In the genomic region with DNA sequence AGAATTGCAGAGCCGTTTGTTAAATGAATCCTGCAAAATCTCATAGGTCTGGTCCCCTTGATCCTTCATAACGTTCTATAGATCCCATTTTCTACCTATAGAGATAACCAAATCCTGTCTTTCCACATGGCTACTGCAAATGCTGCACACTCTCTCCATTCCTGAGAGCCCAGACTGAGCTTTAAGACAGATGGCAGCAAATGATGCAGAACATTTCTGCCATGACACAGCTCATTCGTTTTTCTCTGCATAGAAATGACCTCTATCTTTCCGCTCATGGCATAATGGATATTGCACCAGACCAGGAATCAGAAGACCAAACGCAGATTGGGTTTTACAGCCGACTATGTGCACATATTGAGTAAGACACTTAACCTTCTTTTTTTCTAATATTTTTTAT, we compare ENCODE assay signal across 28 mouse cellular contexts.
DNase-seq lines count a peak whose midpoint lies in the region; ATAC-seq lines count a peak whose summit lies in the region.
"Had no signal": no experiment of that assay in that cellular context is flagged by ENCODE, and none has a peak within 500 bp of the region (broad histone marks: within the 10 kb centered on the region; RNA-seq: fewer than 3 reads in every experiment).

No protein-coding gene starts in this region.

- no peak overlapping the region for H3K4me2 ChIP-seq in midbrain, embryonic 11.5 days
- no peak overlapping the region for H3K4me2 ChIP-seq in midbrain, embryonic 13.5 days (replicated peaks)
- H3K4me2 ChIP-seq: heart, embryonic 15.5 days; hindbrain, embryonic 15.5 days; intestine, embryonic 15.5 days; limb, embryonic 15.5 days; liver, embryonic 13.5 days; midbrain, embryonic 12.5 days had no signal

- 87% methylated on average over 6 of the region's 6 CpGs for WGBS in midbrain, embryonic 11.5 days
- 81% methylated on average over 6 of the region's 6 CpGs for WGBS in midbrain, embryonic 13.5 days

- no peaks in the 10 kb centered on the region for H3K4me1 ChIP-seq in midbrain, embryonic 11.5 days (ENCODE audit: control insufficient read depth, insufficient read depth, low read length)
- no peaks in the 10 kb centered on the region for H3K4me1 ChIP-seq in midbrain, embryonic 13.5 days (replicated peaks)
- H3K4me1 ChIP-seq: heart, embryonic 10.5 days; heart, embryonic 15.5 days; hindbrain, embryonic 15.5 days; intestine, embryonic 15.5 days; limb, embryonic 10.5 days; limb, embryonic 15.5 days; liver, embryonic 13.5 days; midbrain, embryonic 12.5 days had no signal

- DNase-seq in embryo, embryonic 10.5 days (ENCODE audit: low spot score), result peak; percentile 5
- DNase-seq in embryo, embryonic 11 days, result no peak
- DNase-seq in midbrain, embryonic 11.5 days (ENCODE audit: low spot score, missing footprints), result peak; percentile 6
- DNase-seq in cerebellum, adult 8-10 months, result peak; percentile 29
- DNase-seq in cerebellum, postnatal 25 days, result peak; percentile 33 to 48
- DNase-seq in spleen, postnatal 36 days (ENCODE audit: low spot score in 2 of 2), result no peak
- DNase-seq: adrenal gland, postnatal 10 days; kidney, adult 2 months; kidney, postnatal 4 days; liver, embryonic 13.5 days; lung, adult 2 months; lung, postnatal 10 days; right cerebral cortex, postnatal 4 days; thymus, adult 2 months; thymus, postnatal 36 days had no signal

- ATAC-seq in midbrain, embryonic 11.5 days (ENCODE audit: low FRiP score), result no peak
- no peak for ATAC-seq in midbrain, embryonic 13.5 days
- no peak for ATAC-seq in CD4-positive, CD25-positive, alpha-beta regulatory T cell, adult 4 months
- ATAC-seq: forebrain, embryonic 16.5 days; intestine, embryonic 15.5 days; Patski had no signal

- no peaks in the 10 kb centered on the region for H3K27me3 ChIP-seq in midbrain, embryonic 11.5 days (ENCODE audit: control insufficient read depth, insufficient read depth, low read length)
- H3K27me3 ChIP-seq in midbrain, embryonic 13.5 days, result no peaks in the 10 kb centered on the region
- H3K27me3 ChIP-seq: heart, embryonic 15.5 days; hindbrain, embryonic 15.5 days; intestine, embryonic 15.5 days; limb, embryonic 15.5 days; liver, embryonic 13.5 days; midbrain, embryonic 12.5 days; Patski had no signal

- H3K9ac ChIP-seq in midbrain, embryonic 11.5 days (ENCODE audit: low read length), result no peak overlapping the region
- no peak overlapping the region for H3K9ac ChIP-seq in midbrain, embryonic 13.5 days (replicated peaks)
- H3K9ac ChIP-seq: heart, embryonic 15.5 days; hindbrain, embryonic 15.5 days; intestine, embryonic 15.5 days; limb, embryonic 15.5 days; liver, embryonic 13.5 days; midbrain, embryonic 12.5 days had no signal

- no peak overlapping the region for H3K27ac ChIP-seq in midbrain, embryonic 11.5 days (ENCODE audit: low read depth, low read length)
- H3K27ac ChIP-seq in midbrain, embryonic 13.5 days, result no peak overlapping the region
- H3K27ac ChIP-seq: heart, embryonic 10.5 days; heart, embryonic 15.5 days; hindbrain, embryonic 15.5 days; intestine, embryonic 15.5 days; kidney, postnatal 0 days; limb, embryonic 10.5 days; limb, embryonic 15.5 days; liver, embryonic 13.5 days; midbrain, embryonic 12.5 days had no signal

- H3K36me3 ChIP-seq in midbrain, embryonic 11.5 days (ENCODE audit: control insufficient read depth, insufficient read depth, low read length), result no peaks in the 10 kb centered on the region
- no peaks in the 10 kb centered on the region for H3K36me3 ChIP-seq in midbrain, embryonic 13.5 days
- H3K36me3 ChIP-seq: heart, embryonic 10.5 days; heart, embryonic 15.5 days; hindbrain, embryonic 15.5 days; intestine, embryonic 15.5 days; limb, embryonic 10.5 days; limb, embryonic 15.5 days; liver, embryonic 13.5 days; midbrain, embryonic 12.5 days had no signal

- H3K9me3 ChIP-seq in midbrain, embryonic 11.5 days (ENCODE audit: control insufficient read depth, low read length), result no peaks in the 10 kb centered on the region
- H3K9me3 ChIP-seq in midbrain, embryonic 13.5 days, result no peaks in the 10 kb centered on the region
- H3K9me3 ChIP-seq: heart, embryonic 10.5 days; heart, embryonic 15.5 days; hindbrain, embryonic 15.5 days; intestine, embryonic 15.5 days; limb, embryonic 10.5 days; limb, embryonic 15.5 days; liver, embryonic 13.5 days; midbrain, embryonic 12.5 days had no signal

- no peak overlapping the region for H3K4me3 ChIP-seq in midbrain, embryonic 11.5 days (ENCODE audit: low read depth, low read length)
- no peak overlapping the region for H3K4me3 ChIP-seq in midbrain, embryonic 13.5 days (replicated peaks)
- H3K4me3 ChIP-seq: erythroblast, embryonic 14.5 days; heart, embryonic 10.5 days; heart, embryonic 15.5 days; hindbrain, embryonic 15.5 days; intestine, embryonic 15.5 days; limb, embryonic 10.5 days; limb, embryonic 15.5 days; liver, embryonic 13.5 days; midbrain, embryonic 12.5 days had no signal

Comparison
In these comparisons a context has a peak if more than half of its experiments do, and no peak if none do; other contexts are left out.
1. DNase-seq: peak in embryo, embryonic 10.5 days (single experiment), midbrain, embryonic 11.5 days (single experiment), cerebellum, adult 8-10 months (single experiment) and cerebellum, postnatal 25 days (2 of 2); none in embryo, embryonic 11 days (single experiment) and spleen, postnatal 36 days (0 of 2).